8 mouse cellular contexts compared by ENCODE assay signal in genomic region chr1:91770221-91770624, GRCm38 (mm10). TPM values are rescaled to one million over a fixed set of nuclear protein-coding genes. Genes with fewer than 3 reads are reported as not detected.
DNase-seq lines count a peak whose midpoint lies in the region; ATAC-seq lines count a peak whose summit lies in the region.
"Had no signal": no experiment of that assay in that cellular context is flagged by ENCODE, and none has a peak within 500 bp of the region (broad histone marks: within the 10 kb centered on the region; RNA-seq: fewer than 3 reads in every experiment).

No protein-coding gene starts in this region.

- H3K9me3 ChIP-seq in embryonic facial prominence, embryonic 13.5 days = no peaks in the 10 kb centered on the region
- H3K9me3 ChIP-seq in limb, embryonic 15.5 days = no peaks in the 10 kb centered on the region
- no peaks in the 10 kb centered on the region for H3K9me3 ChIP-seq in neural tube, embryonic 14.5 days (ENCODE audit: control insufficient read depth, low read length)
- H3K9me3 ChIP-seq: hindbrain, embryonic 12.5 days had no signal

- no peak overlapping the region; the same call in 1 of the 2 replicates for H3K27ac ChIP-seq in embryonic facial prominence, embryonic 13.5 days
- no peak overlapping the region for H3K27ac ChIP-seq in limb, embryonic 15.5 days
- no peak overlapping the region for H3K27ac ChIP-seq in neural tube, embryonic 14.5 days (ENCODE audit: low read depth, low read length)
- H3K27ac ChIP-seq: hindbrain, embryonic 12.5 days had no signal

- 0 out of 2 replicates have a peak overlapping the region, but pooled peaks have one; percentile 11 for H3K9ac ChIP-seq in embryonic facial prominence, embryonic 13.5 days
- no peak overlapping the region for H3K9ac ChIP-seq in limb, embryonic 15.5 days
- no peak overlapping the region for H3K9ac ChIP-seq in neural tube, embryonic 14.5 days (replicated peaks; ENCODE audit: low read depth, low read length)
- H3K9ac ChIP-seq: hindbrain, embryonic 12.5 days had no signal

- H3K4me2 ChIP-seq in embryonic facial prominence, embryonic 13.5 days = peak overlapping the region; percentile 41
- peak overlapping the region; percentile 14 for H3K4me2 ChIP-seq in limb, embryonic 15.5 days
- peak overlapping the region; percentile 31; the same call in 1 of the 2 replicates for H3K4me2 ChIP-seq in neural tube, embryonic 14.5 days (ENCODE audit: low read depth, low read length)
- H3K4me2 ChIP-seq: hindbrain, embryonic 12.5 days had no signal

- no peak overlapping the region for H3K4me3 ChIP-seq in embryonic facial prominence, embryonic 13.5 days
- H3K4me3 ChIP-seq in limb, embryonic 15.5 days = no peak overlapping the region
- H3K4me3 ChIP-seq in neural tube, embryonic 14.5 days (ENCODE audit: low read depth, low read length) = no peak overlapping the region
- H3K4me3 ChIP-seq: hindbrain, embryonic 12.5 days had no signal

- DNase-seq in kidney, postnatal 10 days = peak; percentile 18
- no peak for DNase-seq in kidney, adult 18-20 months
- no peak for DNase-seq in cerebellum, adult 9-10 months
- no peak for DNase-seq in gastrocnemius, adult 18-20 months (ENCODE audit: low spot score)

- WGBS in embryonic facial prominence, embryonic 13.5 days = 13% methylated on average over 12 of the region's 12 CpGs
- WGBS in limb, embryonic 15.5 days = 5% methylated on average over 12 of the region's 12 CpGs
- 15% methylated on average over 12 of the region's 12 CpGs for WGBS in neural tube, embryonic 14.5 days

- peaks cover 23% of the 10 kb centered on the region for H3K4me1 ChIP-seq in embryonic facial prominence, embryonic 13.5 days
- H3K4me1 ChIP-seq in limb, embryonic 15.5 days = peaks cover 12% of the 10 kb centered on the region
- peaks cover 9% of the 10 kb centered on the region; the same call in 1 of the 2 replicates for H3K4me1 ChIP-seq in neural tube, embryonic 14.5 days (ENCODE audit: control insufficient read depth, insufficient read depth, low read length)

- ATAC-seq in embryonic facial prominence, embryonic 13.5 days (ENCODE audit: insufficient number of reproducible peaks, insufficient read depth, low FRiP score, low TSS enrichment, low read depth) = no peak
- peak; percentile 32; the same call in 1 of the 2 replicates for ATAC-seq in limb, embryonic 15.5 days (ENCODE audit: insufficient number of reproducible peaks, low FRiP score, low TSS enrichment, low read depth)
- ATAC-seq in neural tube, embryonic 14.5 days (ENCODE audit: low read depth) = no peak

- no peaks in the 10 kb centered on the region for H3K36me3 ChIP-seq in embryonic facial prominence, embryonic 13.5 days
- no peaks in the 10 kb centered on the region for H3K36me3 ChIP-seq in limb, embryonic 15.5 days
- no peaks in the 10 kb centered on the region for H3K36me3 ChIP-seq in neural tube, embryonic 14.5 days (ENCODE audit: control insufficient read depth, insufficient read depth, low read length)
- H3K36me3 ChIP-seq: hindbrain, embryonic 12.5 days had no signal

- peaks cover 8% of the 10 kb centered on the region for H3K27me3 ChIP-seq in embryonic facial prominence, embryonic 13.5 days
- H3K27me3 ChIP-seq in limb, embryonic 15.5 days = peaks cover 8% of the 10 kb centered on the region
- no peaks in the 10 kb centered on the region for H3K27me3 ChIP-seq in neural tube, embryonic 14.5 days (ENCODE audit: control insufficient read depth, insufficient read depth, low read length)
- H3K27me3 ChIP-seq: hindbrain, embryonic 12.5 days had no signal

RNA-seq across cellular contexts. Expression of gene Twist2, which starts 31.0 kb away (rescaled TPM):
- 92.9 and 101 TPM in 2 replicates for polyA plus RNA-seq in embryonic facial prominence, embryonic 13.5 days (2015; fragmentation: Nextera tagmentation; extraction: Ambion mirVana)
- polyA plus RNA-seq in limb, embryonic 15.5 days (2015; fragmentation: Nextera tagmentation; extraction: Ambion mirVana) = 66.3 and 71.2 TPM in 2 replicates
- 1.3 and 1.4 TPM in 2 replicates for polyA plus RNA-seq in neural tube, embryonic 14.5 days (2014; fragmentation: Nextera tagmentation; extraction: Ambion mirVana)
- 1 to 10 TPM in 1 of 2 experiments, under 1 TPM in 1; 0.91 to 1.7 TPM for total RNA-seq in gastrocnemius, adult 18-20 months (2021)

Comparison
In these comparisons a context has a peak if more than half of its experiments do, and no peak if none do; other contexts are left out.
1. RNA of gene Twist2, which starts 31.0 kb away (polyA plus RNA-seq): 92.9 to 101 TPM in embryonic facial prominence, embryonic 13.5 days and 66.3 to 71.2 TPM in limb, embryonic 15.5 days; 1.3 to 1.4 TPM in neural tube, embryonic 14.5 days; every median in the first group is over 10 times any median in the second.
2. Peak in every context shown above with its lines, with median percentiles within 50 percentile points of each other: H3K4me2 ChIP-seq.